Mouse (Mus musculus) heart, embryonic 13.5 days (tissue): ENCODE data around the gene Car10. TPM values are rescaled to one million over a fixed set of nuclear protein-coding genes. Genes with fewer than 3 reads are reported as not detected.

ENCODE experiments used
- ATAC-seq: fragments of 200-750 bp; cut with Nextera tagmentation; 2 replicates; pipeline ENCODE4 v1.8.0; 2017; ENCODE audit warnings: moderate TSS enrichment; ENCODE audit not compliant: insufficient number of reproducible peaks, low FRiP score, low TSS enrichment; ENCODE audit errors: extremely low read depth
- H3K27ac ChIP-seq: fragments of 300-500 bp; sonication (generic); replicated peaks from 2 replicates; pipeline ENCODE4 v1.5.1; 2015; ENCODE audit warnings: moderate library complexity, mild to moderate bottlenecking, inconsistent platforms
- H3K27me3 ChIP-seq: fragments of 300-500 bp; sonication (generic); replicated peaks from 2 replicates; pipeline ENCODE4 v1.6.1; 2015; ENCODE audit warnings: mild to moderate bottlenecking, inconsistent platforms
- H3K36me3 ChIP-seq: fragments of 300-500 bp; sonication (generic); 2 replicates; pipeline ENCODE4 v1.6.1; 2015; ENCODE audit warnings: mild to moderate bottlenecking, inconsistent platforms
- H3K4me1 ChIP-seq: fragments of 300-500 bp; sonication (generic); 2 replicates; pipeline ENCODE4 v1.6.1; 2015; ENCODE audit warnings: inconsistent platforms
- H3K4me2 ChIP-seq: fragments of 300-500 bp; sonication (generic); 2 replicates; pipeline ENCODE4 v1.6.1; 2015; ENCODE audit warnings: inconsistent platforms, mild to moderate bottlenecking, moderate library complexity
- H3K4me3 ChIP-seq: fragments of 300-500 bp; sonication (generic); 2 replicates; pipeline ENCODE4 v1.5.1; 2015; ENCODE audit warnings: moderate library complexity, mild to moderate bottlenecking, inconsistent platforms
- H3K9ac ChIP-seq: fragments of 300-500 bp; sonication (generic); 2 replicates; pipeline ENCODE4 v1.6.1; 2015; ENCODE audit warnings: inconsistent platforms, mild to moderate bottlenecking, moderate library complexity
- H3K9me3 ChIP-seq: fragments of 300-500 bp; sonication (generic); 2 replicates; pipeline ENCODE4 v1.6.1; 2016; ENCODE audit warnings: inconsistent platforms
- WGBS: fragments of 180-500 bp; shearing (Covaris S2); methylation state at CpG from one replicate; pipeline ENCODE4 v1.1.7; 2015; ENCODE audit warnings: mixed read lengths; 5-methylcytosine and 5-hydroxymethylcytosine counted together
- polyA plus RNA-seq: library from polyadenylated mRNA; unstranded; fragments of >200 nt; fragmentation: Nextera tagmentation; extraction: Ambion mirVana; gene quantifications from 2 replicates; pipeline ENCODE4 v1.2.1, GENCODE M21; 2015

The Car10 gene
- polyA plus RNA-seq, 1 experiment from 2014 or later = 0.15 TPM

DNA sequence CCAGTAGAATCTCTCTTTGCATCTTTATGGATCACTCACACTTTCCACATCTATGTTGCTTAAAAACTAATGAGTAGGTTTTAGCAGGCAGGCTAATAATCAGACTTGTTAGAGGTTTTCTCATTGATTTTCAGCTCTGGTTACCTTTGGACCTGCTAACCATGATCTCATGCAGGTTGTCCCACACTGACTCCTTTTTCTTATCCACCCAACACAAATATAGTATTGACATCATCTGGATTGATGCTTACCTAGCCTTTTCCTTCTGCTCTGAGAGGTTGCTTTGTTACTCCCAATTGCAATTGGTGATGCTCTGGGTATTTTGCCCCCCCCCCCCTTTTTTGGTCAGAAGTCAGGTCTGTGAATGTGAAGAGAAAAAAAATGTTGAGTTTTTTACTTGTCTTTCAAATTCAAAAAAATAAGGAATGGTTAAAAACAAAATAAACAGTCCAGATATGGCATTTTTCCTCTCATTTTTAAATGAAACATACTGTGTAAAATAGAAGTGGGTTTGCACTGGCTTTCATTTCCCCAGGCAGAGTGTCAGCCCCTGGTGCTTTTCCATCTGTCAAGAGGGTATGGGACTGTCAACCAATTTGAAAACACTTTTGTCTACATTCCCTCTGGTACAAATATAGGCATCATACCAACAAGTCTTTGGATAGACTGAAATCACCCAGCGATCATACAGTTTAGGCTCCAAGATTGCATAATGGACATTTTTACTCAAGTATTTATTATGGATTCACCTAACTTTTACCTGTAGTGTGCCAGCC is 75.9 kb downstream of the Car10 start:
- Histone ChIP-seq H3K4me2 (no peak overlapping the region), H3K36me3 (no peaks in the 10 kb centered on the region), H3K4me3 (no peak overlapping the region), H3K9ac (no peak overlapping the region), H3K4me1 (no peaks in the 10 kb centered on the region), H3K27me3 (no peaks in the 10 kb centered on the region), H3K27ac (no peak overlapping the region), H3K9me3 (no peaks in the 10 kb centered on the region)
- ATAC-seq = no peak
- 88% methylated on average over 1 of the region's 1 CpGs for WGBS

DNA sequence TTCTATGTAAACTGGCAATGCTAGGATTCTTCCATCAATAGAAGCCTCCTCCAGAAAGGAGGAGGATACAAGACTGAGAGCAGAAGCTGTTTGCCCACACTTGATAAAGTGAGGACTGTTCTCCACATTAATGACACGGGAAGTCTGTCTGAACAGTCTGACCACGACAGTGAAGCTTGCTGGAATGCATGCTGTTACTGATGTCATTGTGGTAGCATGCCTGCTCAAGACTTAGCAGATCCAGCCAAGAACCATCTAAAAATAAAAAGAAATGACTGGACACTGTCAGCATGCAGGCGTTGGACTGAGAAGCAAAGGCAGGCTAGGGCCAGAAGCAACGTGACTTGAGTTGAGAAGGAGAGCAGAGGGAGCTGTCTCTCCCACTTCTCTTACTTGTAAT is 87.6 kb downstream of the Car10 start:
- H3K9me3 ChIP-seq = no peaks in the 10 kb centered on the region
- H3K36me3 ChIP-seq = no peaks in the 10 kb centered on the region
- no peak overlapping the region for H3K9ac ChIP-seq
- no peaks in the 10 kb centered on the region for H3K27me3 ChIP-seq
- no peak for ATAC-seq
- H3K27ac ChIP-seq = no peak overlapping the region
- 37% methylated on average over 4 of the region's 4 CpGs for WGBS
- no peaks in the 10 kb centered on the region for H3K4me1 ChIP-seq
- no peak overlapping the region for H3K4me3 ChIP-seq
- H3K4me2 ChIP-seq = no peak overlapping the region

DNA sequence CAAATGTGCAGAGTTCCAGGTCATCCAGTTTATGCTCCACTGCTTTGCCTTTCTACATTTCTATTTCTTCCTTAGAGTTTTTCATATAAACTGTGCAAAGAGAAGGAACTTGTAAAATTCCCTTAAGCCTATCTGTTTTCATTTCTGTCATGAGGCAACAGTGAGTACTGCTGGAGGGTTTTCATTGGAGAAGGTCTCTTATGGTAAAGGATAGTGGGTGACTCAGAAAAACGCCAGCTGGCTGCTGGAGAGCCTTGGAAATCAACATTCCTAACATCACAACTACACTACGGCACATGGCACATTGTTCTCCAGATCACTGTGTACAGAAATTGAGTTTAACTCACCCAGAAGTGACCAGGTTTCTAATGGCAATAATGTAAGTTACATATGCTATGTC is 88.3 kb downstream of the Car10 start:
- 52% methylated on average over 2 of the region's 2 CpGs for WGBS
- H3K27me3 ChIP-seq = no peaks in the 10 kb centered on the region
- H3K9ac ChIP-seq = no peak overlapping the region
- H3K4me2 ChIP-seq = no peak overlapping the region
- no peak overlapping the region for H3K4me3 ChIP-seq
- no peak overlapping the region for H3K27ac ChIP-seq
- no peaks in the 10 kb centered on the region for H3K4me1 ChIP-seq
- no peaks in the 10 kb centered on the region for H3K9me3 ChIP-seq
- ATAC-seq = no peak
- no peaks in the 10 kb centered on the region for H3K36me3 ChIP-seq

DNA sequence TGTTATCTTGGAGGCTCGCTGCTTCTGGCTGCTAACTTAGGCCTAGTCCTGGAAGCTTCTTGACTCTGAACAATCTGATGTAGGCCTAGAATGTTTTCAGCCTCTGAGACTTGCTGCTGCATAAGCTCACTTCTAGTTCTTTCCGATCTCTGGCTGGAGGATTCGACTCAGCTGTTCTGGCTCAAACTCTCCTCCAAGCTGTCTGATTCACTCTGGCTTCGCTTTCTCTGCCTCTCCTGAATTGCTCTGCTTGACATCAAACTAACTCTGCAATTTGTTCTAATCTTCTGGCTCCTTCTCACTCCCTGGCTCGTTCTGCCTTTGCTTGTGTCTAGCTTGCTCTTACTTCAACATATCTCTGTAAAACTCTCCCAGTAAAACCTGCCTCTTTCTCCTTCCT is 90.8 kb downstream of the Car10 start:
- Histone ChIP-seq H3K27me3 (no peaks in the 10 kb centered on the region), H3K4me1 (no peaks in the 10 kb centered on the region), H3K4me3 (no peak overlapping the region), H3K36me3 (no peaks in the 10 kb centered on the region), H3K4me2 (no peak overlapping the region), H3K27ac (no peak overlapping the region), H3K9ac (no peak overlapping the region), H3K9me3 (no peaks in the 10 kb centered on the region)
- 63% methylated on average over 5 of the region's 5 CpGs for whole genome bisulfite sequencing
- no peak for ATAC-seq

DNA sequence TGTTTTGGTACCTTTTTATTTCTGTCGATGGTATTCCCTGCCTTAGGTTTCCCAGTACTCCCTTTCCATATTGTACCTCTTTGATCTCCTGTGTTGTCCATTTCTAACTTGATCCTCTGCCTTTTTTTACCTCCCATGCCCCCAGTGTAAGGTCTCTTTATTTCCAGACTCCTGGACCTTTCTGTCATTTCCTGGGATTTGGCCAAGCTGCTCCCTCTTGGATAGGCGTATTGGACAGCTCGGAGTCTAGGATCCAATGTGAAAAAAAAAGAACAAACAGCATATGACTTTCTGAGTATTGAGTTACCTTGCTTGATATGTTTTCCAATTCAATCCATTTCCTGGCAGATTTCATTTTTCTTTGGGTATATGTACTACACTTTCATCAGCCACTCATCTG is 102.2 kb downstream of the Car10 start:
- H3K4me1 ChIP-seq = no peaks in the 10 kb centered on the region
- no peak for ATAC-seq
- no peaks in the 10 kb centered on the region for H3K27me3 ChIP-seq
- H3K9ac ChIP-seq = no peak overlapping the region
- no peak overlapping the region for H3K27ac ChIP-seq
- H3K4me3 ChIP-seq = no peak overlapping the region
- no peak overlapping the region for H3K4me2 ChIP-seq
- no peaks in the 10 kb centered on the region for H3K36me3 ChIP-seq
- no peaks in the 10 kb centered on the region for H3K9me3 ChIP-seq
- 84% methylated on average over 3 of the region's 3 CpGs for WGBS

DNA sequence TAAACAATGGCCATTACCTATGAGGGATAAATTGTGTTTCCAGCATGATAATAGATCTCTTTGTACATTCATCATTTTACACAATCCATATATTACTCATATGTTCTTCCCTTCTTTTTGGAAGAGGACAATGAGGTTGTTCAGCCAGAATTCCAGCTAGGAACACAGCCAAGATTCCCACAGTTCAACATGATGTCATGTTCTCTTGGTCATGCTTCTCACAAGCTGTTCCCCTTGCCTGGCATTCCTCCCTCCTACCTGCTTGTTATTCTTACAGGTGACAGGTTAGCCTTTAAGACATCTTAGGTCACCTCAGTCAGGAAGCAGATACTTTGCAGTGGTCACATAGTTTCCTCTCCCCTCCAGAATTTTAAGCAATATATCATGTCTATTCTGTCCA is 119.6 kb downstream of the Car10 start:
- ATAC-seq = no peak
- H3K27me3 ChIP-seq = no peaks in the 10 kb centered on the region
- H3K9ac ChIP-seq = no peak overlapping the region
- H3K27ac ChIP-seq = no peak overlapping the region
- no peaks in the 10 kb centered on the region for H3K36me3 ChIP-seq
- no peak overlapping the region for H3K4me3 ChIP-seq
- H3K9me3 ChIP-seq = no peaks in the 10 kb centered on the region; the same call in 1 of the 2 replicates
- H3K4me2 ChIP-seq = no peak overlapping the region
- no peaks in the 10 kb centered on the region for H3K4me1 ChIP-seq

DNA sequence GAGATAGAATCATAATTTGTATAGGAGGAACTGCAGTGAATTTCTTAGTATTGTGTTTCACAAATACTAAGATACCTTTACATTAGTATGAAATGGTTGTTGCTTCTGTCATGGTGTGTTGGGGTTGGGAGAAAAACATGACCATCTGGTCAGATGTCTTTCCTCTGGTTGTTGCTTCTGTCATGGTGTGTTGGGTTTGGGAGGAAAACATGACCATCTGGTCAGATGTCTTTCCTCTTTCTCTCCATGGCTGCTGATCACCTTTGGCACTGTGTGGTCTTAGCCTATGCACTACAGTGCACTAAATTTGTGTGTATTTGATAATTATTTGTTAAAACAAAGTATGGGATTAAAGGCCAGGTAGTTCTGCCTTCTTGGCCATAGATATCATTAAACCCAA is 132.2 kb downstream of the Car10 start:
- no peak for ATAC-seq
- Histone ChIP-seq H3K4me1 (no peaks in the 10 kb centered on the region), H3K27ac (no peak overlapping the region), H3K4me2 (no peak overlapping the region), H3K27me3 (no peaks in the 10 kb centered on the region), H3K4me3 (no peak overlapping the region), H3K9ac (no peak overlapping the region), H3K9me3 (no peaks in the 10 kb centered on the region), H3K36me3 (no peaks in the 10 kb centered on the region)

DNA sequence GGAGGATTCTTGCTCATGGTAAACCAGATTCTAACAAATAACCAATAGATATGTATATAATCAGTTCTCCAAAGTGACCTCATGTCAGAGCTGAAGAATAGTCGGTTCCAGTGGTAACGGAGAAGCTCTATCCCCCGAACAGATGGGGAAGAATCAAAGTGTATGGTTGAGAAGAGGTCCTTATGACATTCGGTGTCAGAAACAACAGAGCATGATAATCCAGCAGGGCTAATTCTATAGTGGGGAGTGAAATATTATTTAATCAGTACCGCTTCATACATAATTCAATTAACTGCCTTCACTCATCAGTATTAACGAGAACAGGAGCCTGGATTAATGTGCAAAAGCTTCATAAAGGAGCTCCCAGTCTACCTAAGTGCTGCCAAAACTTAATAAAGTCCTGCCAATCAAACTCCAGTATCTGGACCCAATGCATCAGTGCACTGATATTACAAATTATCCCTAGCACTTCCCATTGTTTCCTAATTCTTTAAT is 152.0 kb downstream of the Car10 start:
- Histone ChIP-seq H3K9me3 (no peaks in the 10 kb centered on the region), H3K27me3 (no peaks in the 10 kb centered on the region), H3K27ac (no peak overlapping the region), H3K4me3 (no peak overlapping the region), H3K9ac (no peak overlapping the region), H3K4me1 (no peaks in the 10 kb centered on the region), H3K36me3 (no peaks in the 10 kb centered on the region), H3K4me2 (no peak overlapping the region)
- ATAC-seq = no peak
- WGBS = 76% methylated on average over 6 of the region's 6 CpGs

DNA sequence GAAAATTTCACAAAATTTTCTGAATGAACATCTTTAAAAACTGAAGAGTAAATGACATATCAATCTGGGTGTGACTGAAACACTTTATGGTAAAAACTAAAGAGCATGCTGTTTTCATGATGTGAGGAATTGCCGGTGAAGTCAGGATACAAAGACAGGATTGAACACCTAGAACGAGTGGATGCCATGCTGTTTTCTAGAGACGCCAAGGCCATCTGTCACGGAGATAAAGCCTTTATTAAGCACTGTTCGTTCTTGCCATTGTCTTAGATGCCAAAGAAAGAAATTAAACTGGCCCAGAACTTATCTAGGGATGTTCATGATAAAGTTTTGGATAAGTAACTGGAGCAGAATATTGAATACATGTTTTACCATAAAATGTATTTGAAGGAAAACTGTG is 153.9 kb downstream of the Car10 start:
- no peak overlapping the region for H3K27ac ChIP-seq
- WGBS = 70% methylated on average over 5 of the region's 5 CpGs

DNA sequence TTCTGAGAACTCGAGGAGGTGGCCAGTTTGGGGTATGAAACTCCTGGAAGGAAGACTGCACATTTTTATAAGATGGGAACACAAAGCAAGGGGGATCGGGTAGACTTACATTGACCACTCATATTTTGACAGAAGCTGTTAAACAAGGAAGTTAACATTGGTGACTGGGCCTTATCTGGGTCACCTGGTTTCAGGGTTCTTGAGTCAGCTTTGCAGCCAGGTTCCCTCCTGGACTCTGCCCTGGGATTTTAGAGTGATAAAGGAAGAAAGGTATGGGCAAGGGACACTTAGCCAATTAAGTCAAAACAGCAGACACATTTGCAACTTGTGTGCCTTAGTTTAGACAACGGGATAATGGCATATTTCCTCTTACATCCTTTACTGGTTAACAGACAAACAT is 166.2 kb downstream of the Car10 start:
- no peaks in the 10 kb centered on the region for H3K27me3 ChIP-seq
- H3K4me3 ChIP-seq = no peak overlapping the region
- H3K4me2 ChIP-seq = no peak overlapping the region
- H3K36me3 ChIP-seq = no peaks in the 10 kb centered on the region
- no peak overlapping the region for H3K27ac ChIP-seq
- ATAC-seq = no peak
- H3K4me1 ChIP-seq = no peaks in the 10 kb centered on the region
- no peaks in the 10 kb centered on the region for H3K9me3 ChIP-seq
- no peak overlapping the region for H3K9ac ChIP-seq
- WGBS = 60% methylated on average over 3 of the region's 3 CpGs

More for the DNA sequence above, 153.9 kb downstream of the Car10 start:
- Histone ChIP-seq H3K9me3 (no peaks in the 10 kb centered on the region), H3K4me1 (no peaks in the 10 kb centered on the region), H3K36me3 (no peaks in the 10 kb centered on the region), H3K9ac (no peak overlapping the region), H3K27me3 (no peaks in the 10 kb centered on the region), H3K4me3 (no peak overlapping the region), H3K4me2 (no peak overlapping the region)
- ATAC-seq = no peak

DNA sequence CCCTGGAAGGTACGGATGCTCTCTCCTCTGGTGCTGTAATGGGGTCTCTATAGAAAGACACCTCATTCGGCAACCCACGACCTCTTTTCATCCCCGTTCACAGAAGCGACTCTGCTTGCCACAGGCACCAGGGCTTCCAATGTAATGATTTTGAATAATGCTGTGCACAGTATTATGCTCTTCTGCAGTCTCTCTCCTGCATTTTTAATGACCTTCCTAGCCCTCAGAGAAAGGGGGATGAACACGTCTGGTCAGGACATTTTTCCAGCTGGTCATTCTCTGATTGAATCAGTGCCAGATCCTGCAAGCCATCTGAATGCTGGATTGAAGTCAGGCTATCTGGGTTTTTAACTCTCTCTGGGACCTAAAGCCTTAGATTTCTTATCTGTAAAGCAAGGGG is 174.2 kb downstream of the Car10 start:
- H3K9ac ChIP-seq = no peak overlapping the region

DNA sequence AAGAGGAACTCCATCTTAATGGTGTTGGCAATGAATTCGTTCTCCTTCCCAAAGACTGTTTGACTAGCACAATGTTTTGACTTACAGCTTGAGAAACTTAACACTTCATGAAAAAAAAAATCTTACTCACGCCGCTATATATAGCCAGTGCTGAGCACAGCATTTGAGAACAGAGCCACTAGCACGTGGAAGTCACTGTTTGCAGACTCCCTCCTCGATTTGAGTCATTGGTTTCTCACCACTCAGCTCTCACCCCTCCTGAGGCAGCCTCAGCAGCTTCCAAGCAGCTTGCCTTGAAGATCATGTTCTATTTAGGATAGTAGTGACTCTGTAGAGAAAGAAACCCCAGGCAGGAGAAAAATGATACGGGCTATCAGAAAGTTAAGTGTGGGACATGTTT is 176.1 kb downstream of the Car10 start:
- no peak overlapping the region for H3K27ac ChIP-seq
- no peak overlapping the region for H3K4me2 ChIP-seq
- 25% methylated on average over 6 of the region's 6 CpGs for WGBS
- no peaks in the 10 kb centered on the region for H3K36me3 ChIP-seq
- no peak for ATAC-seq
- no peaks in the 10 kb centered on the region for H3K9me3 ChIP-seq
- no peak overlapping the region for H3K9ac ChIP-seq
- H3K4me1 ChIP-seq = no peaks in the 10 kb centered on the region
- H3K4me3 ChIP-seq = no peak overlapping the region
- H3K27me3 ChIP-seq = no peaks in the 10 kb centered on the region

More for the DNA sequence above, 174.2 kb downstream of the Car10 start:
- whole genome bisulfite sequencing = 60% methylated on average over 6 of the region's 6 CpGs
- Histone ChIP-seq H3K27me3 (no peaks in the 10 kb centered on the region), H3K4me2 (no peak overlapping the region), H3K4me1 (no peaks in the 10 kb centered on the region), H3K36me3 (no peaks in the 10 kb centered on the region), H3K27ac (no peak overlapping the region), H3K9me3 (no peaks in the 10 kb centered on the region), H3K4me3 (no peak overlapping the region)
- no peak for ATAC-seq
